Mouse (Mus musculus): Measurements from ENCODE around the gene Stambpl1.

- TF ChIP-seq ZC3H11A (IDR thresholded peaks at IDR 0.05; ENCODE audit: borderline replicate concordance, low read depth, low read length) (no peak), CHD2 (IDR thresholded peaks at IDR 0.05; ENCODE audit: low read depth, low read length) (no peak), ZNF384 (IDR thresholded peaks at IDR 0.05; ENCODE audit: low read depth, low read length) (no peak)
Observed at GRCm38 (mm10) chr19:34181234-34181633, 10.8 kb upstream of the Stambpl1 start.

Measured in ES-E14 (cell line).